Mouse (Mus musculus): ENCODE results near the gene Gm20671.

- TF ChIP-seq CTCF (IDR thresholded peaks at IDR 0.05; ENCODE audit: borderline replicate concordance, insufficient read depth, low read depth, low read length) (no peak), POLR2A (IDR thresholded peaks at IDR 0.05; ENCODE audit: borderline replicate concordance, insufficient read depth, low read length) (no peak)
Measured at GRCm38 (mm10) chr5:32728851-32729250, 98.1 kb downstream of the Gm20671 start.

All from cerebellum, adult 2 months (tissue).